Mouse (Mus musculus) kidney, embryonic 15.5 days (tissue): Measurements from ENCODE around the gene Il10rb. TPM values are rescaled to one million over a fixed set of nuclear protein-coding genes. Genes with fewer than 3 reads are reported as not detected.
A peak's percentile ranks its signal among the peaks of the same experiment; 100 is the strongest.
"Not testable (repeated sequence)": the region's sequence is repeated elsewhere in the genome, so short reads cannot be mapped to it uniquely, and the experiment has no call there.

Source experiments
- ATAC-seq: fragments of 200-750 bp; cut with Nextera tagmentation; replicated peaks from 2 replicates; pipeline ENCODE4 v1.8.0; 2017; ENCODE audit warnings: moderate TSS enrichment; ENCODE audit not compliant: low FRiP score
- H3K27ac ChIP-seq: fragments of 300-500 bp; sonication (generic); 2 replicates; pipeline ENCODE4 v1.5.1; 2015; ENCODE audit warnings: mild to moderate bottlenecking, inconsistent platforms
- H3K27me3 ChIP-seq: fragments of 300-500 bp; sonication (generic); 2 replicates; pipeline ENCODE4 v1.6.1; 2015; ENCODE audit warnings: inconsistent platforms
- H3K36me3 ChIP-seq: fragments of 300-500 bp; sonication (generic); 2 replicates; pipeline ENCODE4 v1.6.1; 2015; ENCODE audit warnings: inconsistent platforms
- H3K4me1 ChIP-seq: fragments of 300-500 bp; sonication (generic); 2 replicates; pipeline ENCODE4 v1.6.1; 2015; ENCODE audit warnings: inconsistent platforms
- H3K4me2 ChIP-seq: fragments of 300-500 bp; sonication (generic); 2 replicates; pipeline ENCODE4 v1.6.1; 2015; ENCODE audit warnings: moderate library complexity, mild to moderate bottlenecking, inconsistent platforms
- H3K4me3 ChIP-seq: fragments of 300-500 bp; sonication (generic); replicated peaks from 2 replicates; pipeline ENCODE4 v1.5.1; 2015; ENCODE audit warnings: mild to moderate bottlenecking, inconsistent platforms
- H3K9ac ChIP-seq: fragments of 300-500 bp; sonication (generic); 2 replicates; pipeline ENCODE4 v1.6.1; 2015; ENCODE audit warnings: mild to moderate bottlenecking, inconsistent platforms
- H3K9me3 ChIP-seq: fragments of 300-500 bp; sonication (generic); replicated peaks from 2 replicates; pipeline ENCODE4 v1.6.1; 2016; ENCODE audit warnings: inconsistent platforms
- WGBS: fragments of 180-500 bp; shearing (Covaris S2); methylation state at CpG from one replicate; pipeline ENCODE4 v1.1.7; 2015; ENCODE audit warnings: mixed read lengths; 5-methylcytosine and 5-hydroxymethylcytosine counted together
- polyA plus RNA-seq: library from polyadenylated mRNA; unstranded; fragments of >200 nt; fragmentation: Nextera tagmentation; extraction: Ambion mirVana; gene quantifications from 2 replicates; pipeline ENCODE4 v1.2.1, GENCODE M21; 2015

The Il10rb gene
- polyA plus RNA-seq, 1 experiment from 2014 or later = 31.0 TPM

- no peaks in the 10 kb centered on the region for H3K27me3 ChIP-seq
- H3K27ac ChIP-seq = no peak overlapping the region
- H3K36me3 ChIP-seq = peaks cover 41% of the 10 kb centered on the region
- WGBS = 60% methylated on average over 5 of the region's 5 CpGs
- H3K4me3 ChIP-seq = no peak overlapping the region
- no peak for ATAC-seq
- no peak overlapping the region for H3K9ac ChIP-seq
- no peaks in the 10 kb centered on the region; the same call in 1 of the 2 replicates for H3K4me1 ChIP-seq
- no peak overlapping the region for H3K4me2 ChIP-seq
- no peaks in the 10 kb centered on the region for H3K9me3 ChIP-seq
Observed at GRCm38 (mm10) chr16:91427461-91427860, 21.5 kb downstream of the Il10rb start.

GRCm38 (mm10) chr16:91428259-91428865, 22.4 kb downstream of the Il10rb start:
- no peaks in the 10 kb centered on the region; the same call in 1 of the 2 replicates for H3K4me1 ChIP-seq
- peaks cover 34% of the 10 kb centered on the region for H3K36me3 ChIP-seq
- H3K9me3 ChIP-seq = no peaks in the 10 kb centered on the region
- 48% methylated on average over 8 of the region's 8 CpGs for WGBS
- H3K27me3 ChIP-seq = no peaks in the 10 kb centered on the region
- no peak overlapping the region for H3K9ac ChIP-seq
- no peak overlapping the region for H3K27ac ChIP-seq
- no peak overlapping the region for H3K4me2 ChIP-seq
- ATAC-seq = peak; percentile 43; the same call in 1 of the 2 replicates
- no peak overlapping the region for H3K4me3 ChIP-seq

GRCm38 (mm10) chr16:91432720-91433328, 26.9 kb downstream of the Il10rb start:
- H3K9ac ChIP-seq = no peak overlapping the region
- H3K36me3 ChIP-seq = no peaks in the 10 kb centered on the region
- no peaks in the 10 kb centered on the region for H3K27me3 ChIP-seq
- WGBS = 48% methylated on average over 5 of the region's 5 CpGs
- no peak for ATAC-seq
- H3K4me3 ChIP-seq = no peak overlapping the region
- no peaks in the 10 kb centered on the region for H3K9me3 ChIP-seq
- no peak overlapping the region for H3K4me2 ChIP-seq
- no peaks in the 10 kb centered on the region; the same call in 1 of the 2 replicates for H3K4me1 ChIP-seq
- H3K27ac ChIP-seq = no peak overlapping the region

- ATAC-seq = no peak
- no peaks in the 10 kb centered on the region for H3K9me3 ChIP-seq
- 57% methylated on average over 8 of the region's 8 CpGs for WGBS
- no peaks in the 10 kb centered on the region for H3K27me3 ChIP-seq
- no peak overlapping the region for H3K4me3 ChIP-seq
- H3K9ac ChIP-seq = no peak overlapping the region
- no peak overlapping the region for H3K4me2 ChIP-seq
- no peaks in the 10 kb centered on the region; the same call in 1 of the 2 replicates for H3K4me1 ChIP-seq
- H3K27ac ChIP-seq = no peak overlapping the region
- no peaks in the 10 kb centered on the region for H3K36me3 ChIP-seq
Observed at GRCm38 (mm10) chr16:91433329-91433933, 27.5 kb downstream of the Il10rb start.

- ATAC-seq = no peak
- H3K27ac ChIP-seq = no peak overlapping the region
- no peaks in the 10 kb centered on the region for H3K9me3 ChIP-seq
- no peak overlapping the region for H3K4me3 ChIP-seq
- no peak overlapping the region for H3K4me2 ChIP-seq
- H3K36me3 ChIP-seq = no peaks in the 10 kb centered on the region
- no peaks in the 10 kb centered on the region for H3K4me1 ChIP-seq
- no peak overlapping the region for H3K9ac ChIP-seq
- 88% methylated on average over 3 of the region's 3 CpGs for WGBS
- H3K27me3 ChIP-seq = no peaks in the 10 kb centered on the region
Observed at GRCm38 (mm10) chr16:91434119-91434518, 28.2 kb downstream of the Il10rb start.

- no peaks in the 10 kb centered on the region for H3K9me3 ChIP-seq
- H3K36me3 ChIP-seq = no peaks in the 10 kb centered on the region
- ATAC-seq = no peak
- H3K4me2 ChIP-seq = no peak overlapping the region
- H3K4me1 ChIP-seq = peaks cover 5% of the 10 kb centered on the region; the same call in 1 of the 2 replicates
- H3K27ac ChIP-seq = no peak overlapping the region
- H3K4me3 ChIP-seq = no peak overlapping the region
- WGBS = 73% methylated on average over 3 of the region's 3 CpGs
- H3K9ac ChIP-seq = no peak overlapping the region
- no peaks in the 10 kb centered on the region for H3K27me3 ChIP-seq
Observed at GRCm38 (mm10) chr16:91438081-91438480, 32.1 kb downstream of the Il10rb start.

- not testable (repeated sequence) for ATAC-seq, H3K27me3 ChIP-seq
- WGBS = 86% methylated on average over 1 of the region's 1 CpGs
Observed at GRCm38 (mm10) chr16:91438599-91438998, 32.6 kb downstream of the Il10rb start.

GRCm38 (mm10) chr16:91441366-91441765, 35.4 kb downstream of the Il10rb start:
- Histone ChIP-seq H3K9me3 (no peaks in the 10 kb centered on the region), H3K27ac (0 out of 2 replicates have a peak overlapping the region, but pooled peaks have one; percentile 4), H3K4me1 (peaks cover 5% of the 10 kb centered on the region; the same call in 1 of the 2 replicates), H3K9ac (no peak overlapping the region), H3K36me3 (no peaks in the 10 kb centered on the region), H3K4me3 (no peak overlapping the region), H3K4me2 (no peak overlapping the region), H3K27me3 (no peaks in the 10 kb centered on the region)
- peak; percentile 93 for ATAC-seq
- WGBS = 54% methylated on average over 7 of the region's 7 CpGs

More at GRCm38 (mm10) chr16:91438599-91438998, 32.6 kb downstream of the Il10rb start:
- H3K4me3 ChIP-seq, H3K36me3 ChIP-seq, H3K4me2 ChIP-seq, H3K9ac ChIP-seq, H3K4me1 ChIP-seq, H3K9me3 ChIP-seq, H3K27ac ChIP-seq: not testable (repeated sequence)

- H3K9me3 ChIP-seq = no peaks in the 10 kb centered on the region
- 88% methylated on average over 7 of the region's 7 CpGs for WGBS
- no peak overlapping the region for H3K4me2 ChIP-seq
- H3K4me1 ChIP-seq = peaks cover 5% of the 10 kb centered on the region; the same call in 1 of the 2 replicates
- peak; percentile 94 for ATAC-seq
- no peaks in the 10 kb centered on the region for H3K36me3 ChIP-seq
- no peaks in the 10 kb centered on the region for H3K27me3 ChIP-seq
- H3K4me3 ChIP-seq = no peak overlapping the region
- H3K9ac ChIP-seq = no peak overlapping the region
- H3K27ac ChIP-seq = no peak overlapping the region
Observed at GRCm38 (mm10) chr16:91441811-91442240, 35.9 kb downstream of the Il10rb start.

GRCm38 (mm10) chr16:91442446-91442845, 36.5 kb downstream of the Il10rb start:
- Histone ChIP-seq H3K9me3 (no peaks in the 10 kb centered on the region), H3K27me3 (no peaks in the 10 kb centered on the region), H3K4me3 (no peak overlapping the region), H3K4me2 (no peak overlapping the region), H3K36me3 (no peaks in the 10 kb centered on the region), H3K9ac (no peak overlapping the region), H3K4me1 (peaks cover 5% of the 10 kb centered on the region; the same call in 1 of the 2 replicates), H3K27ac (no peak overlapping the region)
- 0 out of 2 replicates have a peak, but pooled peaks have one; percentile 50 for ATAC-seq
- WGBS = 82% methylated on average over 4 of the region's 4 CpGs

GRCm38 (mm10) chr16:91443211-91443611, 37.2 kb downstream of the Il10rb start:
- H3K4me3 ChIP-seq = no peak overlapping the region
- no peaks in the 10 kb centered on the region for H3K36me3 ChIP-seq
- ATAC-seq = no peak
- H3K4me1 ChIP-seq = peaks cover 5% of the 10 kb centered on the region; the same call in 1 of the 2 replicates
- no peaks in the 10 kb centered on the region for H3K9me3 ChIP-seq
- no peaks in the 10 kb centered on the region for H3K27me3 ChIP-seq
- no peak overlapping the region for H3K9ac ChIP-seq
- 78% methylated on average over 8 of the region's 8 CpGs for WGBS
- H3K4me2 ChIP-seq = no peak overlapping the region
- H3K27ac ChIP-seq = no peak overlapping the region

GRCm38 (mm10) chr16:91444847-91445246, 38.9 kb downstream of the Il10rb start:
- Histone ChIP-seq H3K9ac (no peak overlapping the region), H3K9me3 (no peaks in the 10 kb centered on the region), H3K4me1 (peaks cover 5% of the 10 kb centered on the region; the same call in 1 of the 2 replicates), H3K4me3 (no peak overlapping the region), H3K4me2 (no peak overlapping the region), H3K36me3 (no peaks in the 10 kb centered on the region), H3K27me3 (no peaks in the 10 kb centered on the region), H3K27ac (no peak overlapping the region)
- 84% methylated on average over 4 of the region's 4 CpGs for WGBS
- no peak for ATAC-seq
